8 mouse cellular contexts compared by ENCODE assay signal in genomic region chr16:23416261-23416656, GRCm38 (mm10). TPM values are rescaled to one million over a fixed set of nuclear protein-coding genes. Genes with fewer than 3 reads are reported as not detected.
DNase-seq lines count a peak whose midpoint lies in the region; ATAC-seq and TF ChIP-seq lines count a peak whose summit lies in the region.

No protein-coding gene starts in this region.

- TF ChIP-seq CTCF in lung, postnatal 0 days (IDR thresholded peaks at IDR 0.05): no peak

- WGBS in heart, embryonic 10.5 days: 31% methylated on average over 10 of the region's 10 CpGs
- 33% methylated on average over 10 of the region's 10 CpGs for WGBS in lung, postnatal 0 days

- no peak overlapping the region for H3K9ac ChIP-seq in lung, postnatal 0 days (replicated peaks; ENCODE audit: low read depth)

- no peaks in the 10 kb centered on the region for H3K9me3 ChIP-seq in heart, embryonic 10.5 days
- H3K9me3 ChIP-seq in lung, postnatal 0 days (ENCODE audit: low read length): no peaks in the 10 kb centered on the region

- no peak for TF ChIP-seq EP300 in lung, postnatal 0 days (IDR thresholded peaks at IDR 0.05)

- H3K27ac ChIP-seq in heart, embryonic 10.5 days: peak overlapping the region; percentile 23
- H3K27ac ChIP-seq in lung, postnatal 0 days (ENCODE audit: low read length): peak overlapping the region; percentile 43; the same call in 1 of the 2 replicates

- peak overlapping the region; percentile 44 for H3K4me3 ChIP-seq in heart, embryonic 10.5 days
- H3K4me3 ChIP-seq in lung, postnatal 0 days (ENCODE audit: low read depth, low read length): no peak overlapping the region

- peak overlapping the region; percentile 33 for H3K4me2 ChIP-seq in lung, postnatal 0 days (replicated peaks; ENCODE audit: low read depth, low read length)

- H3K27me3 ChIP-seq in heart, embryonic 10.5 days (ENCODE audit: insufficient read depth, poor library complexity, severe bottlenecking): no peaks in the 10 kb centered on the region
- H3K27me3 ChIP-seq in lung, postnatal 0 days (replicated peaks; ENCODE audit: insufficient read depth, low read length): no peaks in the 10 kb centered on the region

- peak; percentile 55 for DNase-seq in adrenal gland, postnatal 10 days
- no peak for DNase-seq in adrenal gland, adult 8-10 months
- no peak for DNase-seq in heart, embryonic 10.5 days (ENCODE audit: low spot score)
- peak; percentile 25 for DNase-seq in kidney, adult 9 months
- DNase-seq in lung, postnatal 0 days (ENCODE audit: low spot score): peak; percentile 70
- DNase-seq in frontal cortex, postnatal 10 days (ENCODE audit: low spot score in 2 of 2): no peak
- DNase-seq in right cerebral cortex, postnatal 25 days: no peak

- no peaks in the 10 kb centered on the region for H3K36me3 ChIP-seq in heart, embryonic 10.5 days
- H3K36me3 ChIP-seq in lung, postnatal 0 days (ENCODE audit: insufficient read depth, low read length): no peaks in the 10 kb centered on the region

- peaks cover 15% of the 10 kb centered on the region for H3K4me1 ChIP-seq in heart, embryonic 10.5 days
- H3K4me1 ChIP-seq in lung, postnatal 0 days (ENCODE audit: insufficient read depth, low read depth, low read length): no peaks in the 10 kb centered on the region

- peak; percentile 82 for ATAC-seq in lung, postnatal 0 days
- ATAC-seq in activated CD4-positive, CD25-positive, alpha-beta regulatory T cell, adult 4 months: no peak

RNA-seq across cellular contexts. Expression of gene Rtp1, which starts 12.7 kb away (rescaled TPM):
- not detected for total RNA-seq in adrenal gland, postnatal 10 days (2021)
- not detected for total RNA-seq in adrenal gland, adult 8-10 months (2022)
- not detected in 2 replicates for polyA plus RNA-seq in heart, embryonic 10.5 days (2016; fragmentation: Nextera tagmentation; extraction: Ambion mirVana)
- polyA plus RNA-seq in lung, postnatal 0 days (2015; fragmentation: Nextera tagmentation; extraction: Ambion mirVana): not detected in 2 replicates
- polyA plus RNA-seq in activated CD4-positive, CD25-positive, alpha-beta regulatory T cell, adult 4 months (2017; shearing (Covaris generic)): not detected

Comparison
In these comparisons a context has a peak if more than half of its experiments do, and no peak if none do; other contexts are left out.
1. DNase-seq: peak in adrenal gland, postnatal 10 days (single experiment), kidney, adult 9 months (single experiment) and lung, postnatal 0 days (single experiment); none in adrenal gland, adult 8-10 months (single experiment), heart, embryonic 10.5 days (single experiment), frontal cortex, postnatal 10 days (0 of 2) and right cerebral cortex, postnatal 25 days (single experiment).